Mouse (Mus musculus): ENCODE measurements at regions not wholly inside any gene's neighbourhood (a gene's known extent, or its start where the extent isn't known, plus 50 kb on each side); places are given as distances from the start of the nearest gene placed in this dataset.

- TF ChIP-seq CTCF (IDR thresholded peaks at IDR 0.05; ENCODE audit: low read depth, low read length) (no peak), GATA1 (IDR thresholded peaks at IDR 0.05; ENCODE audit: borderline replicate concordance, low read length) (no peak), GATA2 (IDR thresholded peaks at IDR 0.05; ENCODE audit: borderline replicate concordance, low read depth, low read length) (no peak), POLR2AphosphoS5 (IDR thresholded peaks at IDR 0.05; ENCODE audit: insufficient replicate concordance, low read depth, low read length) (no peak)
These were observed 139.8 kb upstream of the Sgk1 start for GRCm38 (mm10) chr10:21741976-21742745.
